Mouse (Mus musculus): ENCODE results near the gene Fhl2. TPM values are rescaled to one million over a fixed set of nuclear protein-coding genes. Genes with fewer than 3 reads are reported as not detected.
"Not testable (repeated sequence)": the region's sequence is repeated elsewhere in the genome, so short reads cannot be mapped to it uniquely, and the experiment has no call there.

Gene Fhl2
- polyA plus RNA-seq, 1 experiment, result 56.9 TPM

DNA sequence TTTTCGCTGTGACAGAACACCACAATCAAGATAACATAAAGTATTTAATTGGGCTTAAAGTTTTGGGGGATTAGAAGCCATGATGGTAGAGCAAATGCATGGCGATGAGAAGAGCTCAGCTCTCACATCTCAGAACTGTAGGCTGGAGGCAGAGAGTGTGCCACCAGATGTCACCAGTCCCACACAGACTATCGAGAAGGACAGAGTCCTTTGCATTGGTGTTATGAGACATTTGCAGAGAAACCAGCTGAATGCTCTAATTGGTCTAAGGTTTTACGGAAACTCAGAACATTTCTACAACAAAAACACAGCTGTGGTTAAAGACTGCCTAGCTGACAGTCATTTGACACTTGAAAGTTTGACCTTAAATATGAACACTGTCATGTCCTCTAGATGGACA lies 53.5 kb downstream of the Fhl2 start:
- no peak for TF ChIP-seq POLR2A (IDR thresholded peaks at IDR 0.05; ENCODE audit: low read depth, low read length)
- TF ChIP-seq CTCF (IDR thresholded peaks at IDR 0.05; ENCODE audit: extremely low read depth, insufficient read length, insufficient replicate concordance, low read depth, low read length), result peak; percentile 50; the same call in 1 of the 2 replicates
- Histone ChIP-seq H3K36me3 (ENCODE audit: control insufficient read depth, insufficient read depth, low read length) (peaks cover 19% of the 10 kb centered on the region), H3K4me3 (ENCODE audit: low read depth, low read length) (no peak overlapping the region), H3K4me1 (ENCODE audit: control insufficient read depth, insufficient read depth, insufficient read length, low read length) (peaks cover 18% of the 10 kb centered on the region; the same call in 1 of the 2 replicates), H3K27me3 (ENCODE audit: control insufficient read depth, insufficient read depth, low read length) (no peaks in the 10 kb centered on the region), H3K27ac (ENCODE audit: insufficient read depth, low read depth, low read length) (peak overlapping the region; percentile 29; the same call in 1 of the 2 replicates)
- WGBS, result 68% methylated on average over 4 of the region's 4 CpGs

DNA sequence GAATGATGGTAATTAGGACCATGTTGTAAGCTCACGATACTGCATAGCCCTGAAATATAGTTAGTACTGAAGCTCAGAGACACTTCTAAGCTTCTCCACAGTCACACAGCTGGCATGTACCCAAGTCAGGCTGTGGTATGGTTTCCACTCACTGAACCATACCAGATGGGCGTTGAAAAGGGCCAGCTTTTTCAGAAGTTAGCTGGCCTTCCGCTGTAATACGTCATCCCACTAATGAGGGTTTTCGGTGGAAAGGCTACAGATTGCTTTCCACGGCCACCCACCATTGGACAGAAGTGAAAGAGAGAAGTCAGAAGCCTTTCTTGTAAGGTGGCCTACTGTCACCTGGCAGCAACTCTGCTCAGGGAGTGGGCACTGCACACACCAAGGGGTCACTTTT lies 53.9 kb downstream of the Fhl2 start:
- Histone ChIP-seq H3K4me1 (ENCODE audit: control insufficient read depth, insufficient read depth, insufficient read length, low read length) (peaks cover 17% of the 10 kb centered on the region; the same call in 1 of the 2 replicates), H3K27me3 (ENCODE audit: control insufficient read depth, insufficient read depth, low read length) (no peaks in the 10 kb centered on the region), H3K36me3 (ENCODE audit: control insufficient read depth, insufficient read depth, low read length) (peaks cover 19% of the 10 kb centered on the region), H3K4me3 (ENCODE audit: low read depth, low read length) (no peak overlapping the region), H3K27ac (ENCODE audit: insufficient read depth, low read depth, low read length) (no peak overlapping the region)
- WGBS, result 79% methylated on average over 6 of the region's 6 CpGs
- TF ChIP-seq CTCF (IDR thresholded peaks at IDR 0.05; ENCODE audit: extremely low read depth, insufficient read length, insufficient replicate concordance, low read depth, low read length) (no peak), POLR2A (IDR thresholded peaks at IDR 0.05; ENCODE audit: low read depth, low read length) (no peak)

DNA sequence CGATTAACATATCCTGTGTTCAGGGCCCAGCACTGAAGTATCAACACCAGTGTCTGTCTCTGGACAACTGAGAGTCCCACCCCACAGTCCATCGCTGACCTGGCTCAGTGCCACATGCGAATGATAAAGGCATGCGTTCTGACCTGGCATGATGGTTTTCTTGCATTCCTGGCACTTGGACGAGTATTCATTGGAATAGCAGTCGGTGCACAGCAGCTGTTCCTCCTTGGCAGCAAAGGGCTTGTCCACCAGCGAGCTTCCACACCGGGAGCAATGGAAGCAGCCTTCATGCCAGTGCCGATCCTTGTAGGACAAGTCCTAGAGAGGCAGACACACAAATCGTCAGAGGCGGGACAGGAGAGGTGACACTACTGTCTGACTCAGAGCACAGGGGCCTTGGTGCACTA lies 55.2 kb downstream of the Fhl2 start:
- Histone ChIP-seq H3K27ac (ENCODE audit: insufficient read depth, low read depth, low read length) (no peak overlapping the region), H3K27me3 (ENCODE audit: control insufficient read depth, insufficient read depth, low read length) (no peaks in the 10 kb centered on the region), H3K36me3 (ENCODE audit: control insufficient read depth, insufficient read depth, low read length) (peaks cover 25% of the 10 kb centered on the region), H3K4me1 (ENCODE audit: control insufficient read depth, insufficient read depth, insufficient read length, low read length) (peaks cover 11% of the 10 kb centered on the region; the same call in 1 of the 2 replicates), H3K4me3 (ENCODE audit: low read depth, low read length) (no peak overlapping the region)
- 40% methylated on average over 11 of the region's 11 CpGs for WGBS
- TF ChIP-seq POLR2A (IDR thresholded peaks at IDR 0.05; ENCODE audit: low read depth, low read length), result no peak
- no peak for TF ChIP-seq CTCF (IDR thresholded peaks at IDR 0.05; ENCODE audit: extremely low read depth, insufficient read length, insufficient replicate concordance, low read depth, low read length)

DNA sequence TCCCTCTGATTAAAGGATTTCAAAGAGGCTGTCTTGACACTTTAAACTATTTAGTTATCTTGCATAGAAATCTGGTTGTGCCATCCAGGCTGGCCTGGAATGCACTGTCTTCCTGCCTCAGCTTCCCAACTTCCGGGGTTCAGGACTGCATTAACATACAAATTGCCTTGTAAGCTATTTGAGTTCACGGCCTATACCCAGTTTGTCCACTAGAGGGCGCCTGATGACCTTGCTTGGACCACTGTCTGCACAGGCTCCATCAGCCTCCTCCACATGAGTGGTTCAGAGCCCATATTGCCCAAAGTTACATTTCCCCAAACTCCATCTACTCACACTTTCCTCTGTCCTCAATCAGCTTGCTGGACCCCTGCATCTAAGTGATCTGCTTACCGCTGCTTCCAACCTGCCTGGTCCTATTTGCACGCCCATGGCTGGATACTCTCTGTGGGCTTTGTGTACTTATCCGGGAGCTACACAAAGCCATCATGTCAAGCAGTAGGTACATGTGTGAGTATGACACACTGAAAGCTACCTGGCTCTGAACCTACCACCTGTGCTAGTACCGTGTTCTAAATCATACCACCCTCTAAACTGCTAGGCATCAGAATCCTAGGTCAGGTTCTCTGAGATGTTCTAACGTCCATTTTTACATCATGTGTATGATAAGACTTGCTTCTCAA lies 57.1 kb downstream of the Fhl2 start:
- peak; percentile 98; the same call in 1 of the 2 replicates for TF ChIP-seq CTCF (IDR thresholded peaks at IDR 0.05; ENCODE audit: extremely low read depth, insufficient read length, insufficient replicate concordance, low read depth, low read length)
- no peak for TF ChIP-seq POLR2A (IDR thresholded peaks at IDR 0.05; ENCODE audit: low read depth, low read length)
- H3K36me3 ChIP-seq (ENCODE audit: control insufficient read depth, insufficient read depth, low read length), result peaks cover 33% of the 10 kb centered on the region
- no peak overlapping the region for H3K4me3 ChIP-seq (ENCODE audit: low read depth, low read length)
- H3K4me1 ChIP-seq (ENCODE audit: control insufficient read depth, insufficient read depth, insufficient read length, low read length), result peaks cover 5% of the 10 kb centered on the region; the same call in 1 of the 2 replicates
- no peak overlapping the region for H3K27ac ChIP-seq (ENCODE audit: insufficient read depth, low read depth, low read length)
- no peaks in the 10 kb centered on the region for H3K27me3 ChIP-seq (ENCODE audit: control insufficient read depth, insufficient read depth, low read length)
- WGBS, result 54% methylated on average over 8 of the region's 8 CpGs

DNA sequence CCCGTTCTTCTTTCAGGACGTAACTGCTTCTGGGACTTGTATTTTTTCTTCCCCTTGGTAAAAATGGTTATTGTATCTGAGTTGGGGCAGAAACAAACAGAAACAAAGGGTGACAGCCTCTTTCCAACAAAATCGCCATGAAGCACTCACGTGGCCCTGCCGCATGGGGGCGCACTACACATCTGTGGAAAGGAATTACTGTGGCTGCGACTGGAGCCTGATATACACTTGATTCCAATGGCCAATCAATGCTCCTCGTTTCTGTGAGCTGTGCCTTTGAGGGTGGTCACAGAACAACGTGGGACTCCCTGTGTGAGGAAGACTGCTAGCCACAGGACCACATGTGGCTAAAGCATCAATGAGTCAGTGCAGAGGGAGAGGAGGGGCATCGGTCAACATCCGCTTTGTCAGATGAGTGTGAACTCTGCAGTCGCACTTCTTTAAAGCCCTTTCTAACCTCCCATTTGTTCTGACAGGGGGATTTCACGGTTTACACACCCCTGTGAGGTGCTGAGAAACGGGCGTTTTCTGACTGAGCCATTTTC lies 58.4 kb downstream of the Fhl2 start:
- peak; percentile 34; the same call in 1 of the 2 replicates for TF ChIP-seq CTCF (IDR thresholded peaks at IDR 0.05; ENCODE audit: extremely low read depth, insufficient read length, insufficient replicate concordance, low read depth, low read length)
- TF ChIP-seq POLR2A (IDR thresholded peaks at IDR 0.05; ENCODE audit: low read depth, low read length), result no peak
- 79% methylated on average over 15 of the region's 15 CpGs for WGBS

DNA sequence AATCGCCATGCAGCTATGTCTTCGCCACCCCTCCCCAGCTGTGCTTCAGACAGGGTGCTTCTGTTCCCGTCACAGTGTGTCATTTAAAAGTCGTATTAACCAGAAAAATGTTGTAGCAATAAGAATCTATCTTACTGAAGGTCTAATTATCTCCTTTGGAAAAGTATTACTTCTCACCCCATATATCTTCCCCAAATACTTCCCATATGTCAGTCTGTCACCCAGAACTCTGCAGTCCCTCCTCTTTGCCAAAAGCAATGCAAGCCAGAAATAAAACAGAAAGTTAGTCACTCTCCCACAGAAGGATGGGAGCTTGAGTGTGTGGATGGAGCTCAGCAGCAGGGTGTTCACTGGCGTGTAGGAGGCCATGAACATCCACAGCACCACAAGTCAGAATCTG lies 59.5 kb downstream of the Fhl2 start:
- H3K36me3 ChIP-seq (ENCODE audit: control insufficient read depth, insufficient read depth, low read length), result peaks cover 29% of the 10 kb centered on the region
- WGBS, result 92% methylated on average over 5 of the region's 5 CpGs
- no peak overlapping the region for H3K27ac ChIP-seq (ENCODE audit: insufficient read depth, low read depth, low read length)
- no peak overlapping the region for H3K4me3 ChIP-seq (ENCODE audit: low read depth, low read length)
- TF ChIP-seq POLR2A (IDR thresholded peaks at IDR 0.05; ENCODE audit: low read depth, low read length), result no peak
- TF ChIP-seq CTCF (IDR thresholded peaks at IDR 0.05; ENCODE audit: extremely low read depth, insufficient read length, insufficient replicate concordance, low read depth, low read length), result no peak
- H3K4me1 ChIP-seq (ENCODE audit: control insufficient read depth, insufficient read depth, insufficient read length, low read length), result peaks cover 3% of the 10 kb centered on the region; the same call in 1 of the 2 replicates
- no peaks in the 10 kb centered on the region for H3K27me3 ChIP-seq (ENCODE audit: control insufficient read depth, insufficient read depth, low read length)

More for the DNA sequence above, 58.4 kb downstream of the Fhl2 start:
- no peak overlapping the region for H3K27ac ChIP-seq (ENCODE audit: insufficient read depth, low read depth, low read length)
- H3K27me3 ChIP-seq (ENCODE audit: control insufficient read depth, insufficient read depth, low read length), result no peaks in the 10 kb centered on the region
- no peak overlapping the region for H3K4me3 ChIP-seq (ENCODE audit: low read depth, low read length)
- H3K4me1 ChIP-seq (ENCODE audit: control insufficient read depth, insufficient read depth, insufficient read length, low read length), result peaks cover 3% of the 10 kb centered on the region; the same call in 1 of the 2 replicates
- peaks cover 29% of the 10 kb centered on the region for H3K36me3 ChIP-seq (ENCODE audit: control insufficient read depth, insufficient read depth, low read length)

DNA sequence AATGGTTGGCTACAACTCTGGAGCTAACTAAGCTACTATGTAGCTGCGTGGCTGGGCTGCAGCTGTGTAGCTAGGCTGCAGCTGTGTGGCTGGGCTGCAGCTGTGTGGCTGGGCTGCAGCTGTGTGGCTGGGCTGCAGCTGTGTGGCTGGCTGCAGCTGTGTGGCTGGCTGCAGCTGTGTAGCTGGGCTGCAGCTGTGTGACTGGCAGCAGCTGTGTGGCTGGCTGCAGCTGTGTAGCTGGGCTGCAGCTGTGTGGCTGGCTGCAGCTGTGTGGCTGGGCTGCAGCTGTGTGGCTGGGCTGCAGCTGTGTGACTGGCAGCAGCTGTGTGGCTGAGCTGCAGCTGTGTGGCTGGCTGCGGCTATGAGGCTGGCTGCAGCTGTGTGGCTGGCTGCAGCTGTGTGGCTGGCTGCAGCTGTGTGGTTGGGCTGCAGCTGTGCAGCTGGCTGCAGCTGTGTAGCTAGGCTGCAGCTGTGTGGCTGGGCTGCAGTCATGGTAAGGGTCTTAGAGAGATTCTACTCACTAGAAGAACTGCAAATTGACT lies 60.2 kb downstream of the Fhl2 start:
- peaks cover 29% of the 10 kb centered on the region for H3K36me3 ChIP-seq (ENCODE audit: control insufficient read depth, insufficient read depth, low read length)
- 85% methylated on average over 2 of the region's 2 CpGs for WGBS
- not testable (repeated sequence) for H3K27ac ChIP-seq (ENCODE audit: insufficient read depth, low read depth, low read length); H3K4me3 ChIP-seq (ENCODE audit: low read depth, low read length); H3K4me1 ChIP-seq (ENCODE audit: control insufficient read depth, insufficient read depth, insufficient read length, low read length); H3K27me3 ChIP-seq (ENCODE audit: control insufficient read depth, insufficient read depth, low read length)

All from small intestine, adult 2 months (tissue).